Mouse (Mus musculus) bone marrow, adult 2 months (tissue): ENCODE measurements around the gene Fbf1.
"Not testable (repeated sequence)": the region's sequence is repeated elsewhere in the genome, so short reads cannot be mapped to it uniquely, and the experiment has no call there.

Experiments
- CTCF ChIP-seq: fragments of 200-500 bp; IDR thresholded peaks from 2 replicates; pipeline ENCODE4 v1.5.1; 2011; ENCODE audit warnings: low read length, control low read depth; ENCODE audit not compliant: control insufficient read depth, insufficient read depth
- POLR2A ChIP-seq: fragments of 200-500 bp; IDR thresholded peaks from 2 replicates; pipeline ENCODE4 v1.6.1; 2011; ENCODE audit warnings: low read depth, mild to moderate bottlenecking, control low read depth, low read length, borderline replicate concordance; ENCODE audit not compliant: control insufficient read depth

- not testable (repeated sequence) for TF ChIP-seq CTCF, POLR2A
Measured at GRCm38 (mm10) chr11:116092959-116093358, 75.0 kb downstream of the Fbf1 start.
